Mouse (Mus musculus): ENCODE results near the gene Dscaml1. TPM values are rescaled to one million over a fixed set of nuclear protein-coding genes. Genes with fewer than 3 reads are reported as not detected.

The Dscaml1 gene
- polyA plus RNA-seq, 1 experiment from 2014 or later: not detected

- no peaks in the 10 kb centered on the region for H3K27me3 ChIP-seq (replicated peaks)
- no peak for ATAC-seq
- no peaks in the 10 kb centered on the region for H3K4me1 ChIP-seq
- H3K36me3 ChIP-seq: no peaks in the 10 kb centered on the region
- H3K9me3 ChIP-seq (replicated peaks): no peaks in the 10 kb centered on the region
- H3K27ac ChIP-seq: no peak overlapping the region
- no peak overlapping the region for H3K4me2 ChIP-seq
- no peak overlapping the region for H3K4me3 ChIP-seq
- H3K9ac ChIP-seq: no peak overlapping the region
- 71% methylated on average over 2 of the region's 2 CpGs for WGBS (ENCODE audit: insufficient replicate concordance)
Observed at GRCm38 (mm10) chr9:45591061-45591460, 164.6 kb downstream of the Dscaml1 start.

GRCm38 (mm10) chr9:45592374-45592773 is 165.9 kb downstream of the Dscaml1 start:
- H3K4me2 ChIP-seq: no peak overlapping the region
- no peak overlapping the region for H3K27ac ChIP-seq
- H3K27me3 ChIP-seq (replicated peaks): no peaks in the 10 kb centered on the region
- ATAC-seq: no peak
- H3K4me3 ChIP-seq: no peak overlapping the region
- no peaks in the 10 kb centered on the region for H3K36me3 ChIP-seq
- 63% methylated on average over 9 of the region's 9 CpGs for WGBS (ENCODE audit: insufficient replicate concordance)
- no peaks in the 10 kb centered on the region for H3K9me3 ChIP-seq (replicated peaks)
- 0 out of 2 replicates have a peak overlapping the region, but pooled peaks have one; percentile 10 for H3K9ac ChIP-seq
- no peaks in the 10 kb centered on the region for H3K4me1 ChIP-seq

GRCm38 (mm10) chr9:45598117-45598516 is 171.7 kb downstream of the Dscaml1 start:
- H3K27me3 ChIP-seq (replicated peaks): no peaks in the 10 kb centered on the region
- H3K36me3 ChIP-seq: no peaks in the 10 kb centered on the region
- no peaks in the 10 kb centered on the region for H3K9me3 ChIP-seq (replicated peaks)
- 62% methylated on average over 5 of the region's 5 CpGs for WGBS (ENCODE audit: insufficient replicate concordance)
- no peak overlapping the region for H3K9ac ChIP-seq
- no peak overlapping the region for H3K4me2 ChIP-seq
- H3K27ac ChIP-seq: no peak overlapping the region
- H3K4me3 ChIP-seq: no peak overlapping the region
- H3K4me1 ChIP-seq: no peaks in the 10 kb centered on the region
- no peak for ATAC-seq

GRCm38 (mm10) chr9:45599377-45599776 is 172.9 kb downstream of the Dscaml1 start:
- Histone ChIP-seq H3K9me3 (replicated peaks) (no peaks in the 10 kb centered on the region), H3K9ac (no peak overlapping the region), H3K27ac (no peak overlapping the region), H3K36me3 (no peaks in the 10 kb centered on the region), H3K27me3 (replicated peaks) (no peaks in the 10 kb centered on the region), H3K4me1 (no peaks in the 10 kb centered on the region), H3K4me2 (no peak overlapping the region), H3K4me3 (no peak overlapping the region)
- ATAC-seq: no peak
- WGBS (ENCODE audit: insufficient replicate concordance): 52% methylated on average over 4 of the region's 4 CpGs

GRCm38 (mm10) chr9:45607337-45607736 is 180.9 kb downstream of the Dscaml1 start:
- Histone ChIP-seq H3K9me3 (replicated peaks) (no peaks in the 10 kb centered on the region), H3K4me3 (no peak overlapping the region), H3K4me1 (no peaks in the 10 kb centered on the region), H3K4me2 (no peak overlapping the region), H3K27me3 (replicated peaks) (no peaks in the 10 kb centered on the region; the same call in 1 of the 2 replicates), H3K9ac (no peak overlapping the region), H3K27ac (no peak overlapping the region), H3K36me3 (no peaks in the 10 kb centered on the region)
- ATAC-seq: no peak

- no peaks in the 10 kb centered on the region for H3K9me3 ChIP-seq (replicated peaks)
- ATAC-seq: no peak
- WGBS (ENCODE audit: insufficient replicate concordance): 35% methylated on average over 13 of the region's 13 CpGs
- no peak overlapping the region for H3K4me3 ChIP-seq
- no peak overlapping the region for H3K4me2 ChIP-seq
- no peaks in the 10 kb centered on the region; the same call in 1 of the 2 replicates for H3K27me3 ChIP-seq (replicated peaks)
- no peak overlapping the region for H3K27ac ChIP-seq
- no peak overlapping the region for H3K9ac ChIP-seq
- no peaks in the 10 kb centered on the region for H3K36me3 ChIP-seq
- H3K4me1 ChIP-seq: no peaks in the 10 kb centered on the region
Observed at GRCm38 (mm10) chr9:45608097-45609031, 181.9 kb downstream of the Dscaml1 start.

GRCm38 (mm10) chr9:45610336-45611060 is 184.1 kb downstream of the Dscaml1 start:
- Histone ChIP-seq H3K9me3 (replicated peaks) (no peaks in the 10 kb centered on the region), H3K4me1 (no peaks in the 10 kb centered on the region), H3K36me3 (no peaks in the 10 kb centered on the region), H3K4me2 (no peak overlapping the region), H3K9ac (no peak overlapping the region), H3K4me3 (no peak overlapping the region), H3K27me3 (replicated peaks) (no peaks in the 10 kb centered on the region; the same call in 1 of the 2 replicates), H3K27ac (no peak overlapping the region)
- ATAC-seq: no peak
- WGBS (ENCODE audit: insufficient replicate concordance): 64% methylated on average over 11 of the region's 11 CpGs

- ATAC-seq: no peak
- WGBS (ENCODE audit: insufficient replicate concordance): 76% methylated on average over 1 of the region's 1 CpGs
- H3K27ac ChIP-seq: no peak overlapping the region
Observed at GRCm38 (mm10) chr9:45614616-45615015, 188.2 kb downstream of the Dscaml1 start.

GRCm38 (mm10) chr9:45617889-45618288 is 191.5 kb downstream of the Dscaml1 start:
- Histone ChIP-seq H3K9me3 (replicated peaks) (no peaks in the 10 kb centered on the region), H3K4me1 (no peaks in the 10 kb centered on the region), H3K36me3 (no peaks in the 10 kb centered on the region), H3K27me3 (replicated peaks) (no peaks in the 10 kb centered on the region), H3K27ac (no peak overlapping the region), H3K4me3 (no peak overlapping the region), H3K9ac (no peak overlapping the region), H3K4me2 (no peak overlapping the region)
- no peak for ATAC-seq
- 79% methylated on average over 10 of the region's 10 CpGs for WGBS (ENCODE audit: insufficient replicate concordance)

More at GRCm38 (mm10) chr9:45614616-45615015, 188.2 kb downstream of the Dscaml1 start:
- Histone ChIP-seq H3K27me3 (replicated peaks) (no peaks in the 10 kb centered on the region), H3K4me3 (no peak overlapping the region), H3K36me3 (no peaks in the 10 kb centered on the region), H3K4me2 (no peak overlapping the region), H3K9ac (no peak overlapping the region), H3K4me1 (no peaks in the 10 kb centered on the region), H3K9me3 (replicated peaks) (no peaks in the 10 kb centered on the region)

- H3K9me3 ChIP-seq (replicated peaks): no peaks in the 10 kb centered on the region
- ATAC-seq: no peak
- no peak overlapping the region for H3K4me3 ChIP-seq
- H3K36me3 ChIP-seq: no peaks in the 10 kb centered on the region
- H3K27me3 ChIP-seq (replicated peaks): no peaks in the 10 kb centered on the region
- no peak overlapping the region for H3K4me2 ChIP-seq
- 75% methylated on average over 7 of the region's 7 CpGs for WGBS (ENCODE audit: insufficient replicate concordance)
- H3K4me1 ChIP-seq: no peaks in the 10 kb centered on the region
- H3K9ac ChIP-seq: no peak overlapping the region
- H3K27ac ChIP-seq: no peak overlapping the region
Observed at GRCm38 (mm10) chr9:45618443-45618842, 192.0 kb downstream of the Dscaml1 start.

- Histone ChIP-seq H3K4me3 (no peak overlapping the region), H3K27ac (no peak overlapping the region), H3K9ac (no peak overlapping the region), H3K9me3 (replicated peaks) (no peaks in the 10 kb centered on the region), H3K27me3 (replicated peaks) (no peaks in the 10 kb centered on the region), H3K4me1 (no peaks in the 10 kb centered on the region), H3K36me3 (no peaks in the 10 kb centered on the region), H3K4me2 (no peak overlapping the region)
- ATAC-seq: no peak
- WGBS (ENCODE audit: insufficient replicate concordance): 48% methylated on average over 9 of the region's 9 CpGs
Observed at GRCm38 (mm10) chr9:45620049-45620448, 193.6 kb downstream of the Dscaml1 start.

GRCm38 (mm10) chr9:45620920-45621319 is 194.5 kb downstream of the Dscaml1 start:
- Histone ChIP-seq H3K9me3 (replicated peaks) (no peaks in the 10 kb centered on the region), H3K27me3 (replicated peaks) (no peaks in the 10 kb centered on the region), H3K36me3 (no peaks in the 10 kb centered on the region), H3K27ac (no peak overlapping the region), H3K9ac (no peak overlapping the region), H3K4me2 (no peak overlapping the region), H3K4me1 (no peaks in the 10 kb centered on the region), H3K4me3 (no peak overlapping the region)
- 75% methylated on average over 4 of the region's 4 CpGs for WGBS (ENCODE audit: insufficient replicate concordance)
- no peak for ATAC-seq
